Mouse (Mus musculus) CH12.LX (cell line): ENCODE results near the gene Kirrel3. TPM values are rescaled to one million over a fixed set of nuclear protein-coding genes. Genes with fewer than 3 reads are reported as not detected.

Experiments used
- DNase-seq: peaks from one replicate; pipeline ENCODE4 v3.0.0-alpha.2; 2013; ENCODE audit errors: extremely low read depth
- H3K27ac ChIP-seq: 2 replicates; pipeline ENCODE4 v1.5.1; 2012; ENCODE audit warnings: low read depth, mild to moderate bottlenecking, control low read depth, moderate library complexity; ENCODE audit not compliant: insufficient read depth
- H3K27me3 ChIP-seq: replicated peaks from 2 replicates; pipeline ENCODE3; 2012; ENCODE audit warnings: inconsistent platforms
- H3K36me3 ChIP-seq, 2 experiments: replicated peaks in 1 of 2; 2 replicates each; pipeline versions ENCODE3 to v1.6.1; 2012; ENCODE audit warnings: inconsistent platforms in 1 of 2, low read length in 1 of 2, mild to moderate bottlenecking in 1 of 2, mixed read lengths in 1 of 2, moderate library complexity in 1 of 2; ENCODE audit not compliant: control insufficient read depth in 1 of 2, insufficient read depth in 1 of 2
- H3K4me1 ChIP-seq, 2 experiments: 2 replicates each; pipeline ENCODE4 v1.6.1; 2012; ENCODE audit warnings: inconsistent platforms in 1 of 2, moderate library complexity in 1 of 2; ENCODE audit not compliant: insufficient read depth in 2 of 2, control insufficient read depth in 1 of 2
- H3K4me2 ChIP-seq: 2 replicates; pipeline ENCODE4 v1.6.1; 2012; ENCODE audit warnings: low read depth, mild to moderate bottlenecking, control low read depth; ENCODE audit not compliant: poor library complexity, insufficient read depth, severe bottlenecking
- H3K4me3 ChIP-seq, 3 experiments: fragments of 150-350 bp in 1 of 3; sonication (generic) in 1 of 3; replicated peaks in 1 of 3; 2 replicates each; pipeline versions ENCODE3 to v1.5.1; 2011 to 2012; ENCODE audit warnings: low read depth in 2 of 3, low read length in 2 of 3, mild to moderate bottlenecking in 2 of 3, moderate library complexity in 2 of 3, control low read depth in 1 of 3, improper control_type of control experiment in 1 of 3, inconsistent platforms in 1 of 3, mixed read lengths in 1 of 3; ENCODE audit not compliant: poor library complexity in 1 of 3
- H3K79me2 ChIP-seq: replicated peaks from 2 replicates; pipeline ENCODE4 v1.6.1; 2012; ENCODE audit warnings: mild to moderate bottlenecking, moderate library complexity; ENCODE audit not compliant: control insufficient read depth, poor library complexity, insufficient read depth, severe bottlenecking; ENCODE audit errors: extremely low read depth
- H3K9ac ChIP-seq: 2 replicates; pipeline ENCODE4 v1.6.1; 2012; ENCODE audit warnings: low read depth, mild to moderate bottlenecking, control low read depth, moderate library complexity; ENCODE audit not compliant: insufficient read depth
- H3K9me3 ChIP-seq: replicated peaks from 2 replicates; pipeline ENCODE3; 2012; ENCODE audit warnings: low read length, inconsistent platforms, mixed read lengths
- CTCF ChIP-seq, 2 experiments: IDR thresholded peaks in 1 of 2; conservative IDR thresholded peaks in 1 of 2; 2 replicates each; pipeline ENCODE4 v1.5.1; 2011 to 2012; ENCODE audit warnings: low read depth in 2 of 2, low read length in 2 of 2, improper control_type of control experiment in 1 of 2, inconsistent platforms in 1 of 2, mild to moderate bottlenecking in 1 of 2, moderate library complexity in 1 of 2
- ELF1 ChIP-seq: IDR thresholded peaks from 2 replicates; pipeline ENCODE4 v1.6.1; 2014; ENCODE audit warnings: low read depth, mild to moderate bottlenecking, inconsistent platforms, low read length, improper control_type of control experiment
- EP300 ChIP-seq: IDR thresholded peaks from 2 replicates; pipeline ENCODE4 v1.6.1; 2011; ENCODE audit warnings: low read length, improper control_type of control experiment
- IRF4 ChIP-seq: IDR thresholded peaks from 2 replicates; pipeline ENCODE4 v1.6.1; 2014; ENCODE audit warnings: low read depth, mild to moderate bottlenecking, inconsistent platforms, low read length, improper control_type of control experiment
- JUN ChIP-seq: IDR thresholded peaks from 2 replicates; pipeline ENCODE4 v1.6.1; 2011; ENCODE audit warnings: low read depth, mild to moderate bottlenecking, low read length, improper control_type of control experiment, moderate library complexity; ENCODE audit not compliant: insufficient read depth
- KAT2A ChIP-seq: IDR thresholded peaks from 2 replicates; pipeline ENCODE4 v1.6.1; 2012; ENCODE audit warnings: low read length, improper control_type of control experiment, inconsistent platforms; ENCODE audit not compliant: insufficient replicate concordance
- MAX ChIP-seq: IDR thresholded peaks from 2 replicates; pipeline ENCODE4 v1.6.1; 2011; ENCODE audit warnings: low read length, improper control_type of control experiment
- MAZ ChIP-seq: IDR thresholded peaks from 2 replicates; pipeline ENCODE4 v1.6.1; 2012; ENCODE audit warnings: low read depth, mild to moderate bottlenecking, inconsistent platforms, low read length, improper control_type of control experiment, moderate library complexity
- MXI1 ChIP-seq: IDR thresholded peaks from 2 replicates; pipeline ENCODE4 v1.6.1; 2011; ENCODE audit warnings: mild to moderate bottlenecking, low read depth, low read length, improper control_type of control experiment
- NELFE ChIP-seq: IDR thresholded peaks from 2 replicates; pipeline ENCODE4 v1.6.1; 2011; ENCODE audit warnings: low read depth, low read length, improper control_type of control experiment
- NRF1 ChIP-seq: IDR thresholded peaks from 2 replicates; pipeline ENCODE4 v1.6.1; 2014; ENCODE audit warnings: low read depth, mild to moderate bottlenecking, inconsistent platforms, low read length, improper control_type of control experiment, moderate library complexity
- PAX5 ChIP-seq: IDR thresholded peaks from 2 replicates; pipeline ENCODE4 v1.6.1; 2012; ENCODE audit warnings: low read length, inconsistent platforms, mixed read lengths
- POLR2AphosphoS2 ChIP-seq: IDR thresholded peaks from 2 replicates; pipeline ENCODE4 v1.6.1; 2011; ENCODE audit warnings: low read depth, low read length, improper control_type of control experiment
- RAD21 ChIP-seq: IDR thresholded peaks from 2 replicates; pipeline ENCODE4 v1.6.1; 2011; ENCODE audit warnings: low read depth, mild to moderate bottlenecking, low read length, improper control_type of control experiment, moderate library complexity
- RCOR1 ChIP-seq: conservative IDR thresholded peaks from 2 replicates; pipeline ENCODE4 v1.6.1; 2012; ENCODE audit warnings: low read depth, mild to moderate bottlenecking, inconsistent platforms, low read length, improper control_type of control experiment
- SIN3A ChIP-seq: IDR thresholded peaks from 2 replicates; pipeline ENCODE4 v1.6.1; 2012; ENCODE audit warnings: low read length, improper control_type of control experiment, inconsistent platforms
- SMC3 ChIP-seq: IDR thresholded peaks from 2 replicates; pipeline ENCODE4 v1.6.1; 2011; ENCODE audit warnings: low read depth, low read length, improper control_type of control experiment
- TBP ChIP-seq: conservative IDR thresholded peaks from 2 replicates; pipeline ENCODE4 v1.6.1; 2011; ENCODE audit warnings: low read depth, low read length, improper control_type of control experiment
- USF2 ChIP-seq: conservative IDR thresholded peaks from 2 replicates; pipeline ENCODE4 v1.6.1; 2011; ENCODE audit warnings: low read depth, low read length, improper control_type of control experiment
- ZNF384 ChIP-seq: IDR thresholded peaks from 2 replicates; pipeline ENCODE4 v1.6.1; 2012; ENCODE audit warnings: low read depth, low read length, improper control_type of control experiment, inconsistent platforms
- dilution Hi-C: fragments of 300-500 bp; cut with MboI; formaldehyde crosslinking; loops from 2 replicates; pipeline ENCODE4 v1.14.3; 2020; ENCODE audit warnings: low sequenced_read_pairs; ENCODE audit not compliant: extremely low pct_unique_long_range_greater_than_20kb, extremely low pct_ligation_motif_present
- in situ Hi-C: fragments of 300-500 bp; cut with MboI; formaldehyde crosslinking; loops from 3 replicates; pipeline ENCODE4 v1.14.3; 2019; ENCODE audit warnings: low sequenced_read_pairs, low pct_ligation_motif_present, low pct_unique_long_range_greater_than_20kb, mixed read lengths
- polyA plus RNA-seq: library from polyadenylated mRNA; unstranded; fragments of >175 nt; gene quantifications from 2 replicates; pipeline ENCODE4 v1.2.1, GENCODE M21; 2012; ENCODE audit warnings: low read depth; ENCODE audit not compliant: insufficient read length
- total RNA-seq, 2 experiments: library from RNA; depleted of rRNA; stranded (reverse); fragments of 300-350 nt in 1 of 2; fragments of >200 nt in 1 of 2; gene quantifications; 2 replicates each; pipeline ENCODE4 v1.2.3; 2012 to 2014

Gene Kirrel3
- total and polyA plus RNA-seq, 3 experiments, result not detected

DNA sequence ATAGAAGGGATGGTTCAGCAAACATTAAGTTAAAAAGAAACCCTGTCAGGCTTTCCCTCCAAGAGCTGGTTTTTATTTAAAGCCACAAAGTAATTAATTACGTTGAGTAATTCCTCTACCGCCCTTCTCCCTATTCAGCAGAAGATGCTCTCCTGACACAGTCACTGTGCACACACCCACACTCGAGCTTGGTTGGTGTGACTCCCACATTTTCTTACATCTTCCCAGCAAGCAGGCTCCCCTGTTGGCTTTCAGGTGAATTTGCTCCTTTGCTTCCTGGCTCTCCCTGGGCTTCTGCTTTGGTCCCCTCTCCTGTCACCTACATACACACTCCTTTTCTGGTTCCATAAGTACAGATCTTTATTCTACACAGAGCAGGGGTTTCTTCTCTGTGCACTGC lies 203.7 kb downstream of the Kirrel3 start:
- H3K9ac ChIP-seq, result no peak overlapping the region
- no peaks in the 10 kb centered on the region for H3K4me1 ChIP-seq
- peaks cover 62% of the 10 kb centered on the region for H3K27me3 ChIP-seq
- no peak overlapping the region for H3K4me2 ChIP-seq
- no peaks in the 10 kb centered on the region for H3K36me3 ChIP-seq
- H3K9me3 ChIP-seq, result no peaks in the 10 kb centered on the region
- H3K27ac ChIP-seq, result no peak overlapping the region
- H3K79me2 ChIP-seq, result no peaks in the 10 kb centered on the region
- no peak for TF ChIP-seq SIN3A
- no peak for TF ChIP-seq ZNF384
- TF ChIP-seq, all 38 proteins: peak for 0
- in situ Hi-C loops (no loop called here), dilution Hi-C loops (no loop called here)
- no peak for DNase-seq
- H3K4me3 ChIP-seq, result no peak overlapping the region

DNA sequence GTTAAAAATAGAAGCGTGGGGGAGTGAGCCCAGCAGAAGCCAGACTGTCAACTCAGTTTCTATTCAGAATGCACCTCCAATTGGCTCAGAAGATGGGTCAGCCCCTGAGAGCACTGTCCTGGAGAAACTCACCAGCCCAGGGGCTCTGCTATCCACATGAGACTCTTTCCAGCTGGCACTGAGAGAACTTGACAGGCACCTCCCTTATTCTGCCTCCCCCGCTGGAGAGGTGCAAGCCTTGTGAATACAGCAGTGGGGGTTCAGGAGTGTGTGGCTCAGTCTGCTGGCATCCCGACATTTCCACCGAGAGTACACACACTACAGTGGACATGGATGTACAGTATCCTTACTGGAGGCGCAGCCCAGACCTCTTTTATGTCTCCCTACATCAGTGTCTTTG lies 210.0 kb downstream of the Kirrel3 start:
- no peaks in the 10 kb centered on the region for H3K79me2 ChIP-seq
- H3K4me3 ChIP-seq, result no peak overlapping the region
- no peak for TF ChIP-seq MAZ
- H3K9ac ChIP-seq, result no peak overlapping the region
- H3K9me3 ChIP-seq, result no peaks in the 10 kb centered on the region
- no peak overlapping the region for H3K27ac ChIP-seq
- dilution Hi-C loops, result no loop called here
- H3K4me2 ChIP-seq, result no peak overlapping the region
- in situ Hi-C loops, result no loop called here
- no peaks in the 10 kb centered on the region for H3K36me3 ChIP-seq
- no peaks in the 10 kb centered on the region for H3K4me1 ChIP-seq
- DNase-seq, result no peak
- H3K27me3 ChIP-seq, result peaks cover 52% of the 10 kb centered on the region

DNA sequence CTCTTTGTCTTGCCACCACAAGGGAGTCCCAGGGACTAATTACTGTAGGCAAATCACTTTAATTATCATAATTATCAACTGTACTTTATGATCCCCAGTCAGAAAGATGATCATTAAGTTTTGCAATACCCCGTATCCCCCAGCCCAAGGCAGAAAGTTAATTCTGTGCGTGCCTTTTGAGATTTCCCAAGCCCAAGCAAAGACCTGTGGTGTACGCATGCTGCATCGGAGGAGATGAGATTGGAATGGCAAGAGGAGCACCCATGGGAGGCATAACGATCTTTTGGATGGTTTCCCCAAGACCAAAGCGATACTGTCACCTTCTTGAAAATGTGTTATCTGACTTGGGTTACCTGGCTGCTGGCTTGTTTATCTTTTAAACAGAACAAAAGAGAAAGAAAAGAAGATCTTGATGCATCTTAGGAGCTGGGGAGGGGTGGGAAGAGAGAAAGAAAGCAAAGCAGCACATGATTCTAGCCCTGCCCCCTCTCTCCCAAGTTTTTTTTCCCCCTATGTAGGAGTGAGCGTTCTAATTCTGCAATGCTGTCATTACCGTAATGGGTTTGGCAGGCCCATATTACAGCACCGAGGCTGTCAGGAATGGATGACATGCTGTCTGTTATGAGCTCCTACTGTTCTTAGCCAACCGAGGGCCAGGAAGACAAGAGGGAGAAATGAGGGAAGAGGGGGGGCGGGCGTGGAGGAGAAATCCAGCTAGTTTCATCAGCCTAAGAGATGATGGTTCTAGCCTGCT lies 218.0 kb downstream of the Kirrel3 start:
- Histone ChIP-seq H3K9me3 (no peaks in the 10 kb centered on the region), H3K36me3 (no peaks in the 10 kb centered on the region), H3K4me3 (no peak overlapping the region), H3K27ac (no peak overlapping the region), H3K4me2 (no peak overlapping the region), H3K9ac (no peak overlapping the region), H3K4me1 (no peaks in the 10 kb centered on the region), H3K27me3 (peaks cover 74% of the 10 kb centered on the region), H3K79me2 (no peaks in the 10 kb centered on the region)
- dilution Hi-C loops (no loop called here), in situ Hi-C loops (no loop called here)
- DNase-seq, result no peak
- TF ChIP-seq JUN (no peak), ZNF384 (no peak), SMC3 (no peak), KAT2A (no peak), ELF1 (no peak), NRF1 (no peak), NELFE (no peak), USF2 (no peak), PAX5 (no peak), IRF4 (no peak), RCOR1 (no peak), TBP (no peak), MAX (no peak), CTCF (conservative IDR thresholded peaks at IDR 0.05 in 1 of 2, IDR thresholded peaks at IDR 0.05 in 1 of 2; ENCODE audit: low read depth in 2 of 2, low read length in 2 of 2) (no peak), MXI1 (no peak), EP300 (no peak), POLR2AphosphoS2 (no peak), RAD21 (no peak), SIN3A (no peak)
